Mouse (Mus musculus) left cerebral cortex, postnatal 36 days (tissue): ENCODE data around the gene Nucks1. TPM values are rescaled to one million over a fixed set of nuclear protein-coding genes. Genes with fewer than 3 reads are reported as not detected.
"Not testable (repeated sequence)": the region's sequence is repeated elsewhere in the genome, so short reads cannot be mapped to it uniquely, and the experiment has no call there.

Source experiments
- DNase-seq, 2 experiments: peaks; one replicate each; pipeline ENCODE4 v3.0.0; 2021 to 2022; ENCODE audit warnings: low spot score in 2 of 2, mixed read lengths in 1 of 2
- intact Hi-C: fragments of 180-260 bp; cut with DNase I; formaldehyde crosslinking; loops from one replicate; pipeline ENCODE4 v1.15.1; 2025
- total RNA-seq, 2 experiments: library from RNA; stranded (reverse); gene quantifications; 2 replicates each; pipeline ENCODE4 v1.2.3; 2021

The Nucks1 gene
- 100 to 1,000 TPM; 144 to 148 TPM for total RNA-seq

DNA sequence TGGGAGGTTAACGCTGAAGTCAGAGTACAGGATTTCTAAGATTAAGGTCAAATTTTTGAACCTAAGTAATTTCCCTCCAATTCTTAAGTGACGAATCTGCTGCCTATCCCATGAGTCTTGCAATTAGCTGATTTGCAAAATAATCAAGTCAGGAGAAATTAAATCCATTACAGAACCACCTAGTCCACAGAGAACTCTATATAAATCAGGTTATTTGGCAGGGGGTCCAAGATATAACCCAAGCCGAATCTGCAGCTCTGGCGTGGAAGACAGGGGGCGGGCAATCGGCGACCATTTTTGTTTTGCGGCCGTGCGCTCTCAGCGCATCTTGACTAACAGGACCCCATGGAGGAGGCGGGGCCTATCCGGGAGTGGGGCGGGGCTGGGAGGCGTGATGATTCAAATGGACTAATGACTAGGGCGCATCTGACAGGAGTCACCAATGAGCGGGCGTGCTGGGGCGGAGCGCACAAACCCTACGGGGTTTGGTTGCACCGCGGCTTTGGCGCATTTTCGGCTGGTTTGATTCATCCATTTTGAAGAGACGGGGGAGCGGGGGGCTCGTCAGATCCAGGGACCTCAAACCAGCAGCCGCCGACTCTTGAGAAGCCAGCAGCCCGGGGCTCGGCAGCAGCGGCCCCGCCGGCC, at the start of gene Nucks1:
TSS of gene Nucks1 (plus strand) at position 534 of the 648 bp plus-strand sequence.
- intact Hi-C loops: no loop called here
- peak; percentile 98 for DNase-seq

DNA sequence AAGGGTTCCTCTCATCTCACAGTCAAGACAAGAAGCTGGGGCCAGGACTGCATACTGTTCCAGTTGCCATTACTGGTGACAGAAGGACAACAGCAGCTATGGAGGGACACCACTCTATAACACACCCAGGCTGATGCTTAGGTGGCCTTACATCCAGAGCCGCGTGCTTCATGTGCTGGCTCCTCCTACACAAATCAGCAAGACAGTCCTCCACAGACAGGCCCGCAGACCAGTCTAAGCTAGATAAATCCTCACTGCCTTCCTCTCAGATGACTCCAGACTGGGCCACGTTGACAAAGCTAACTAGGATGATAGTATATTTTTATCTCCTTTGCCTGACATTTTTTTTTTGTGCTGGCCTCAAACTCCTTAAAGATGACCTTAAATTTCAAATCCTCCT, 48.5 kb upstream of the Nucks1 start:
- no peak for DNase-seq
- intact Hi-C loops: no loop called here

DNA sequence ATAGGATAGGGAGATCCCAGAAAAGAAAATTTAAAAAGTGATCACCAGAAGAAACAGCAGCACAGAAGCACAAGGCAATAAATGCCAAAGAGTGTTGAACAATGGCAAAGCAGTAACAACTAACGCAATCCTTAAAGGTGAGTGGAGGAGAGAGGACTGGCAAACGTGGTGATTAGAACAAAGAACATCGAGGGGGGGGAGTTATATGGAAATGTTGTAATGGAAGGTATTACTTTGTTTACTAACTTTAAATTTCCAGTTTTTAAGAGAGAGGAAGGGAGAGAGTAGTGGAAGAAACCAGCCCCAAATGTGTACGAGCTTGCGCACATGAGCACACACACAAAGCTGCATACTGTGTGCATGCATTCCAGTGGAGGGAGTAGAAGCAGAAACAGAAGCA, 44.7 kb upstream of the Nucks1 start:
- intact Hi-C loops: no loop called here
- no peak for DNase-seq

- DNase-seq: no peak
- intact Hi-C loops: no loop called here
These were observed 43.9 kb upstream of the Nucks1 start for GRCm38 (mm10) chr1:131866304-131866999.

GRCm38 (mm10) chr1:131867093-131867945, 43.0 kb upstream of the Nucks1 start, which contains the start of gene Rab29:
TSS of gene Rab29 (plus strand) at chr1:131867224.
- peak; percentile 82 to 89 for DNase-seq
- intact Hi-C loops: no loop called here

DNA sequence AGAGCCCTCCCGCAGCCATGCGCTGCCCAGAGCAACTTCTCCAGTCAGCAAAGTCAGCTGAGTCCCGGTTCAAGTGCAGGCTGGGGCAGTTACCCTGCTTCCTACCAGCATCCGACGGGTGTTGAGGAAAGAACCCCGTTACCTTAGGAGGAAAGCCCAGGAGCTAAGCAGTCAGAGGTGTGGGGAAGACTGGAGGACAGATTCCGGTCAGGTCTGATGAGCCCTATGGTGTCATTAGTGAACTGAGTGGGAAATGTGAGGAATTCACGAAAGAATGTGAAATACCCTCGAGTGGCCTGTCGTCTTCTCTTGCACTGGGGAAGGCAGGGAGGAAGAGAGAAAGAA, 42.4 kb upstream of the Nucks1 start:
- intact Hi-C loops: no loop called here

GRCm38 (mm10) chr1:131869561-131869960, 40.8 kb upstream of the Nucks1 start:
- intact Hi-C loops: no loop called here
- no peak for DNase-seq

More for the DNA sequence above, 42.4 kb upstream of the Nucks1 start:
- no peak for DNase-seq

- intact Hi-C loops: no loop called here
- no peak for DNase-seq
These were observed 37.5 kb upstream of the Nucks1 start for GRCm38 (mm10) chr1:131872856-131873255.

DNA sequence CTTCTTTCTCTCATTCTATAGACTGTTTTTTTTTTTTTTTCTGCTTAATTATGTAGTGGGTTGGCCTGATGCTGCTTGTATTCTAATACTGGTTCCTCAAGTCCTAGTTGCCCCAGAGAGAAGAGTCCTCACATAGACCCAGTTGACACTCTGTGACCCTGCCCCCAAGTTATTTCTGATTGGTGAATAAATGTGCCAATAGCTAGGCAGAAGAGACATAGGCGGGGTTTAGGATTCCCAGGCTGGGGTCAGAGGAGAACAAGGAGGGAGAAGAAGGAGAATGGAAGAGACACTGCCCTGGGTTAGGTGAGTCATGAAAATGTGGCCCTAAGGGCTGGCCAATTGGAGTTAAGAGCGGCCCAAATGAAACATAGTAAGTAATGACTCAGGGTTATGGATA, 30.5 kb upstream of the Nucks1 start:
- no peak for DNase-seq
- intact Hi-C loops: no loop called here

DNA sequence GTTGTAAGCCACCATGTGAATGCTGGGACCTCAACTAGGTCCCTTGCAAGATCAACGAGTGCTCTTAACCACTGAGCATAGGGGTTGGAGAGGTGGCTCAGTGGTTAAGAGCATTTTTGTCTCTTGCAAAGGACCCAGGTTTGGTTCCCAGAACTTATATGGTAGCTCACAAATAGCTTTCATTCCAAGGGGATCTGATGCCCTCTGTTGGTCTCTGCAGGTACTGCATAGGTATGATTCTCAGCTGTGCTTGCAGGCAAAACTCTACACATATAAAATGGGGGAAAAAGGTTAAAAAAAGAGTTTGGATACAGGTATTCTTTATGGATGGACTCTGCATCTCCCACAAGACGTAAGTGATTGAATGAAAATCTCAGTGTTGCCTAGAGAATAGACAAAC, 27.5 kb upstream of the Nucks1 start:
- intact Hi-C loops: no loop called here
- DNase-seq: no peak

GRCm38 (mm10) chr1:131886173-131886572, 24.2 kb upstream of the Nucks1 start:
- no peak for DNase-seq
- intact Hi-C loops: no loop called here

GRCm38 (mm10) chr1:131886641-131887040, 23.7 kb upstream of the Nucks1 start:
- intact Hi-C loops: no loop called here
- DNase-seq: no peak

DNA sequence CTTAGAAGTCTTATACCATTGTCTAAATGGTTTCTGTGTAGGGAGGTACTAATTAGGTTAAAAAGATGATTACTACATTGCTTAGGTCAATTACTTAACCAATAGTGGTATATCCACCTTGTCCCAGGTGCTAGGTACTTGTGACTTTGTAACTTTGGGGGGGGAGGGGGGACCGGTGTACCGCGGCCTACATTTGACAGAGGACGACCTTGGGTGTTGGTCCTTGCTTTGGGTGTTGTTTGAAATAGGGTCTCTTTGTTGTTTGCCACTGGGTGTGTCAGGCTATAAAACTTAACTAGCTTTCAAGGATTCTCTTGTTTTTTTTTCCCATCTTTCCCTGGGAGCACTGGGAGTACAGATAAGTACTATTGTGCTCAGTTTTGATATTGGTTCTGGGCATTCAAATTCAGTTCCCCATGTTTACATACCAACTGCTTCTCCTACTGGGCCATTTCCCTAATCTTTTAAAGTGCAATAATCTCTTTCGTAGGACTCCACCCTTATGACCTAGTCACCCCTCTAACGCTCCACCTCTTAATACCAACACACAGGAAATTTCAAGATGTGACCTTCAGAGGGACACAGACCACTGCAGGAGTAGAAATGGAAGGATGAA, 20.2 kb upstream of the Nucks1 start:
- no peak for DNase-seq

DNA sequence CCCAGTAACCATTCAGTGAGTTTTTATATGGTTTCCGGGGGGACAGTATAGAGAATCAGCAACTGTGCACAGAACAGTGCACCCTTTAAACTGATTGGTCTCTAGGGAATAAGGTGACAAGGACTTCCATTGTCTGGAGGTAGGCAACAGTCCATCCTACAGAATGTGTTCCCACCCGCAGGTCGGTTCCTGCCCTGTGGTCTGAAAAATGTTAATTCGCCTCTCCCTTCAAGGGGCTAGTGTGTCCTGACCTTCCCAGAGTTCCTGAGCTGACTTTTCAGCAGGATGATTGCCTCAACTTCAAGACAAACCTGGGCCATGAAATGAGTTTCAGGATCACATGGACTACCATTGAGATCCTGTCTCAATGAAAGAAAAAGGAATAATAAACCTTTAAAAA, 18.9 kb upstream of the Nucks1 start:
- DNase-seq: no peak
- intact Hi-C loops: no loop called here

More for the DNA sequence above, 20.2 kb upstream of the Nucks1 start:
- intact Hi-C loops: no loop called here

DNA sequence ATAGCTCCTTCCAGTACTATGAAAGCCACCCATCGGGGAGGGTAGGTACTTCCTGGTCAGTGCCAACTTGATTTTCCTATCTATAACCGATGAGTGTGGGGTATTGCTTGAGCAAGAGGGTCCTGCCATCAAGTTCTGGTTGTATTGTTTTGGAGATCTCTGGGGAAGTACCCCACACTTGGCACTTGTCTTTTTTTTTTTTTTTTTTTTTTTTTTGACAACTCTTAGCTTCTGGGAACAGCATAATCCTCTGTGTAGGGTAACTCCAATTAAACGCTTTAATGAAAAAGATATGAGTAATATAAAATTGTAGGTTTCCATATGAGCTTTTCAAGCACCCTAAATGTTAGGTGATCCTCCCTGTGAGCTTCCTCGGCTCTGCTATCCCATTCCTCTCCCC, 7.7 kb upstream of the Nucks1 start:
- intact Hi-C loops: no loop called here
- DNase-seq: no peak

GRCm38 (mm10) chr1:131903251-131903650, 7.1 kb upstream of the Nucks1 start:
- DNase-seq: no peak
- intact Hi-C loops: no loop called here

DNA sequence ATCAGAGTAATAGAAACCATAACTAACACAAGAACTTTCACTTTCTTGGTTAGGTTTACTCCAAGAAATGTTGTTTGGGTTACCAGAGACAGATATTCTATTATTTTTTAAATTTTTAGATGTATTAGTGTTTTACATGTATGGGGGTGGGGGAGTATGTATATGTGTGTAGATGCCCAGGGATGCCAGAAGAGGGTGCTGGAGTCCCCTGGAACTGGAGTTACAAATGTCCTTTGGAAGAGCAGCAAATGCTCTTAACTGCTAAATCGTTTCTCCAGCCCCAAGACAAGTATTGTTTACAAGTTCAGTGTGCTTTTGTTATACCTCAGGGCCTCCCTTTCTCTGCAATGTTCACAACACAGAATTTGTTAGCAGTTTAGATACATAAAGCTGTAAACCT, 4.8 kb upstream of the Nucks1 start:
- intact Hi-C loops: no loop called here
- no peak for DNase-seq

GRCm38 (mm10) chr1:131908456-131908855, 1.9 kb upstream of the Nucks1 start:
- intact Hi-C loops: no loop called here
- DNase-seq: no peak

- intact Hi-C loops, DNase-seq: not testable (repeated sequence)
These were observed 1.1 kb upstream of the Nucks1 start for GRCm38 (mm10) chr1:131909236-131909635.
